Mouse (Mus musculus): ENCODE data around the gene Ipp.

Gene Ipp

GRCm38 (mm10) chr4:116556561-116557305, 49.4 kb downstream of the Ipp start:
- peak; percentile 96 for ATAC-seq (ENCODE audit: insufficient number of reproducible peaks, low FRiP score, low TSS enrichment)

DNA sequence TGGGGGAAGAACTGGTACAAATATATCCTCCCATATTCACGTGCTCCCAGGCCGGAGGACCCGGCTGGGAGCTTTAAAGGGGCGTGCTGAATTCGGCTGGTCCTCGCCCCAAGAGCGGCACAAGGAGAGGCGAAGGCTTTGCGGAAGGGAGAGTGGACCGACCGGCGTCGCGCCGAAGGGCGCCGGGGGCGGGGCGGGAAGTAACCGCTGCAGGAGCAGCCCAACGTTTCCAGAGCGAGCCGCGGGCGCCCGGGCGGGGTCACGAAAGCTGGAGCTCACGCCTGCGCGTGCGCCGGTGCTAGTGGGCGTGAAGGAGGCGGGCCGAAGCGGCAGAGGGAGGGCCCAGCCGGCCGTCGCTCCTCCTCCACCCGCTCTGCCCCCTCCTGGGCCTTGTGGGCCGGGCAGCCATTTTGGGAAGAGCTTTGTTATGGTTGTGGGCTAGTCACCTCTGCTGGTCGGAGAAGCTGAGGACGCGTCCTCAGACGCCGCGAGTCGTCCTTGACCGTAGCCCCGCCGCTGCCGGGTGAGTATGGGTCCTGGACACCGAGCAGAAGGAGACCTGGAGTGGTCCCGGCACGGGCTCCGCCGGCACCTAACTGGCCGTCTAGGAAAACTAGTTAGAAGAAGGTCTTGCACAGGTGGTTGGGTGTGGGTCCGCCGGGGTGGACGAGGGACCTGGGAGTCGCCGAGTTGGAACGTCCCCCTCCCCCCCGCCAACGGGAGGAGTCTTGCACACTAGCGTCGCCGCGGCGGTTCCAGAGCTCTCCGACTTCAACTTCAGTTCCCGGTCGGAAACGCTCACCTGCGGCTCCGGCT, 50.2 kb downstream of the Ipp start, which contains the start of gene Gpbp1l1:
Gpbp1l1 (plus strand) TSS at position 353 of the 816 bp plus-strand sequence.
- peak; percentile 86 for ATAC-seq (ENCODE audit: insufficient number of reproducible peaks, low FRiP score, low TSS enrichment)

GRCm38 (mm10) chr4:116558151-116558882, 51.0 kb downstream of the Ipp start:
- ATAC-seq (ENCODE audit: insufficient number of reproducible peaks, low FRiP score, low TSS enrichment) = no peak

All from cerebellum, adult (tissue).